12 mouse cellular contexts compared by ENCODE assay signal in genomic region chr8:126789076-126789475, GRCm38 (mm10).
DNase-seq lines count a peak whose midpoint lies in the region; ATAC-seq lines count a peak whose summit lies in the region.
"Had no signal": no experiment of that assay in that cellular context is flagged by ENCODE, and none has a peak within 500 bp of the region (broad histone marks: within the 10 kb centered on the region; RNA-seq: fewer than 3 reads in every experiment).

No protein-coding gene starts in this region.

- intact Hi-C loops in heart, postnatal 36 days (cut with DNase I): loop anchor here (5.0 kb wide), 1 partner anchor 52 kb away; no protein-coding TSS in a partner anchor

- no peaks in the 10 kb centered on the region for H3K9me3 ChIP-seq in heart, embryonic 15.5 days (replicated peaks)
- H3K9me3 ChIP-seq in neural tube, embryonic 13.5 days: peaks cover 5% of the 10 kb centered on the region
- H3K9me3 ChIP-seq in limb, embryonic 10.5 days (replicated peaks): no peaks in the 10 kb centered on the region; the same call in 1 of the 2 replicates

- ATAC-seq in heart, embryonic 15.5 days (replicated peaks; ENCODE audit: insufficient number of reproducible peaks, insufficient read depth, low FRiP score, low read depth): no peak
- no peak for ATAC-seq in neural tube, embryonic 13.5 days (ENCODE audit: low read depth)

- DNase-seq in heart, postnatal 36 days: no peak
- no peak for DNase-seq in neural tube, embryonic 10.5 days (ENCODE audit: extremely low spot score, low spot score)
- no peak for DNase-seq in limb, embryonic 10.5 days (ENCODE audit: low spot score)
- no peak for DNase-seq in layer of hippocampus, adult 11-12 months (ENCODE audit: low spot score)
- DNase-seq in adrenal gland, adult 18-20 months (ENCODE audit: low spot score in 2 of 2): no peak
- DNase-seq in adrenal gland, postnatal 14 days: no peak
- DNase-seq: adrenal gland, adult 8-10 months; cerebellum, postnatal 14 days; gastrocnemius, postnatal 25 days; thymus, postnatal 36 days had no signal

- 53% methylated on average over 4 of the region's 4 CpGs for WGBS in heart, embryonic 15.5 days
- 44% methylated on average over 4 of the region's 4 CpGs for WGBS in neural tube, embryonic 13.5 days
- WGBS in limb, embryonic 10.5 days: 42% methylated on average over 4 of the region's 4 CpGs

- no peaks in the 10 kb centered on the region for H3K27me3 ChIP-seq in heart, embryonic 15.5 days
- no peaks in the 10 kb centered on the region for H3K27me3 ChIP-seq in neural tube, embryonic 13.5 days
- H3K27me3 ChIP-seq in limb, embryonic 10.5 days (ENCODE audit: low read depth, poor library complexity, severe bottlenecking): no peaks in the 10 kb centered on the region

- no peak overlapping the region for H3K4me2 ChIP-seq in heart, embryonic 15.5 days
- H3K4me2 ChIP-seq in neural tube, embryonic 13.5 days: no peak overlapping the region

- H3K36me3 ChIP-seq in heart, embryonic 15.5 days: no peaks in the 10 kb centered on the region
- no peaks in the 10 kb centered on the region for H3K36me3 ChIP-seq in neural tube, embryonic 13.5 days
- no peaks in the 10 kb centered on the region for H3K36me3 ChIP-seq in limb, embryonic 10.5 days

- no peak overlapping the region for H3K9ac ChIP-seq in heart, embryonic 15.5 days
- no peak overlapping the region for H3K9ac ChIP-seq in neural tube, embryonic 13.5 days

- H3K27ac ChIP-seq in heart, embryonic 15.5 days: peak overlapping the region; percentile 63
- H3K27ac ChIP-seq in neural tube, embryonic 13.5 days (replicated peaks): peak overlapping the region; percentile 65
- H3K27ac ChIP-seq in limb, embryonic 10.5 days: peak overlapping the region; percentile 57; the same call in 1 of the 2 replicates

- peaks cover 7% of the 10 kb centered on the region; the same call in 1 of the 2 replicates for H3K4me1 ChIP-seq in heart, embryonic 15.5 days (replicated peaks)
- H3K4me1 ChIP-seq in neural tube, embryonic 13.5 days (replicated peaks): peaks cover 28% of the 10 kb centered on the region
- peaks cover 20% of the 10 kb centered on the region for H3K4me1 ChIP-seq in limb, embryonic 10.5 days

- H3K4me3 ChIP-seq in heart, embryonic 15.5 days: no peak overlapping the region
- H3K4me3 ChIP-seq in neural tube, embryonic 13.5 days: no peak overlapping the region
- H3K4me3 ChIP-seq in limb, embryonic 10.5 days: no peak overlapping the region
